Mouse (Mus musculus) urinary bladder, postnatal 25 days (tissue): ENCODE measurements around the gene Olfr703.

ENCODE experiments used
- DNase-seq: peaks from one replicate; pipeline ENCODE4 v3.0.0; 2022; ENCODE audit warnings: low spot score

Olfr703 gene

GRCm38 (mm10) chr7:106843060-106843459 lies at the start of gene Olfr703:
Gene Olfr703 (plus strand): TSS chr7:106843360.
- no peak for DNase-seq

- DNase-seq: no peak
Measured at GRCm38 (mm10) chr7:106808734-106809133, 34.4 kb upstream of the Olfr703 start, which contains the start of gene Olfr700. Gene Olfr700 (minus strand): TSS chr7:106808834.

- no peak for DNase-seq
Measured at GRCm38 (mm10) chr7:106813829-106814228, 29.3 kb upstream of the Olfr703 start, which contains the start of gene Olfr701. Gene Olfr701 (plus strand): TSS chr7:106814129.

- DNase-seq: no peak
Measured at GRCm38 (mm10) chr7:106815775-106816174, 27.4 kb upstream of the Olfr703 start.

GRCm38 (mm10) chr7:106818414-106818813 lies 24.7 kb upstream of the Olfr703 start:
- no peak for DNase-seq

GRCm38 (mm10) chr7:106833793-106834192 lies 9.4 kb upstream of the Olfr703 start, which contains the start of gene Olfr702:
Gene Olfr702 (minus strand): TSS chr7:106833893.
- DNase-seq: no peak

DNA sequence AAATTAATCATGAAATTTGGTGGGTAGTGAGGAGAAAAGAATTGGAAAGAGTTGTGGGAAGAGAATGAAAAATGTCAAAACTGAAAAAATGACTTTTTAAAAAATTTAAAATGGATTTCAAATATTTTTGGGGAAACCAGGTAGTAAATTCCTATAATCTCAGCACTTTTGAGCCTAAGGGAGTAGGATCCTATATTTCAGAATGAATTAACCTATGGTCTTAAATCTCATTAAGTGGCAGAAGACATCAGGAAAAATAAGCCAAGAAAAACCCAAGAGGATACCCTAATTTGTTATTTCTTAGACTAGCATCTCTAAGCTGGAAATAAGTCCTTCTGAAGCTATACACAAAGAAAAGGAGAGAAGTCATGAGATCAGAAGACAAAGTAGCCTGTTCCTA lies 19.7 kb downstream of the Olfr703 start, which contains the start of gene Olfr704:
Olfr704 (plus strand) TSS at position 301 of the 400 bp plus-strand sequence.
- DNase-seq: no peak

- DNase-seq: no peak
Measured at GRCm38 (mm10) chr7:106876791-106877190, 33.6 kb downstream of the Olfr703 start, which contains the start of gene Olfr705. Gene Olfr705 (minus strand): TSS chr7:106876891.

DNA sequence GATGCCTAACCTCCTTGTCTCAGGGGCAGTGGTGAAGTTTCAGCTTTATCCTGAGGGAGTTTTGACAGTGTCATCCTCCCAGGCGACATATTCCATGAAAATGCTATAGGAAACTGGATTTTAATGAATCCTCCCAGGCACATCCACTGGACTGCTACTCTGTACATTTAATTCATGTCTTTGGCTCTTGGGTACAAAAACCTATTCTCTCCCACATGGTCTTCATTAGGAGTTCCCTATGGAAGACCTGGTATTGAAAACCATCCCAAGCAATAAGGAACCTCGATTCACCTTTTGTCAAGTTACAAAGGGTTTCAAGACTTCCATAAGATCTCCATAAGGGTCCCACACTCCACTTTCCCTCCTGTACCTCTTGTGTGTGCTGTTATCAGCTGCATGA lies 44.9 kb downstream of the Olfr703 start, which contains the start of gene Olfr706:
Olfr706 (minus strand) TSS at position 101 of the 400 bp plus-strand sequence.
- DNase-seq: no peak
